Mouse (Mus musculus): ENCODE results near the gene Gm10112. TPM values are rescaled to one million over a fixed set of nuclear protein-coding genes. Genes with fewer than 3 reads are reported as not detected.

Gm10112 gene
- not detected for polyA plus RNA-seq (2014; fragmentation: Illumina TruSeq; extraction: RNeasy Lipid Tissue Mini Kit (QIAGEN cat#74804))

GRCm38 (mm10) chrX:111168040-111168439 lies at the start of gene Gm10112:
TSS of gene Gm10112 (plus strand) at chrX:111168340.

Other genes starting within 250 kb of the Gm10112 start
- gene Cylc1, start 57.9 kb upstream of the Gm10112 start, polyA plus RNA-seq (2014; fragmentation: Illumina TruSeq; extraction: RNeasy Lipid Tissue Mini Kit (QIAGEN cat#74804)): not detected